Mouse (Mus musculus) kidney, postnatal 0 days (tissue): ENCODE measurements at regions not wholly inside any gene's neighbourhood (a gene's known extent, or its start where the extent isn't known, plus 50 kb on each side); places are given as distances from the start of the nearest gene placed in this dataset.

Experiments used
- ATAC-seq: fragments of 200-750 bp; cut with Nextera tagmentation; replicated peaks from 2 replicates; pipeline ENCODE4 v1.8.0; 2017; ENCODE audit warnings: low read depth, moderate number of reproducible peaks, moderate TSS enrichment, moderate library complexity; ENCODE audit not compliant: low FRiP score
- DNase-seq: peaks from one replicate; pipeline ENCODE4 v3.0.0-alpha.2; 2016; ENCODE audit warnings: low spot score
- H3K27ac ChIP-seq: fragments of 300-500 bp; sonication (generic); 2 replicates; pipeline ENCODE4 v1.5.1; 2014; ENCODE audit warnings: mild to moderate bottlenecking
- H3K27me3 ChIP-seq: fragments of 300-500 bp; sonication (generic); 2 replicates; pipeline ENCODE4 v1.6.1; 2014; ENCODE audit warnings: low read length, mixed read lengths; ENCODE audit not compliant: insufficient read depth
- H3K36me3 ChIP-seq: fragments of 300-500 bp; sonication (generic); 2 replicates; pipeline ENCODE4 v1.6.1; 2014; ENCODE audit warnings: low read length, mixed read lengths; ENCODE audit not compliant: insufficient read depth
- H3K4me1 ChIP-seq: fragments of 300-500 bp; sonication (generic); replicated peaks from 2 replicates; pipeline ENCODE4 v1.6.1; 2014; ENCODE audit warnings: antibody characterized with exemption, low read length, mixed read lengths; ENCODE audit not compliant: insufficient read depth
- H3K4me2 ChIP-seq: fragments of 300-500 bp; sonication (generic); 2 replicates; pipeline ENCODE4 v1.6.1; 2014; ENCODE audit warnings: mild to moderate bottlenecking, low read length, moderate library complexity, mixed read lengths
- H3K4me3 ChIP-seq: fragments of 300-500 bp; sonication (generic); replicated peaks from 2 replicates; pipeline ENCODE4 v1.5.1; 2014; ENCODE audit warnings: low read depth, low read length
- H3K9ac ChIP-seq: fragments of 300-500 bp; sonication (generic); 2 replicates; pipeline ENCODE4 v1.6.1; 2014; ENCODE audit warnings: low read depth, low read length
- H3K9me3 ChIP-seq: fragments of 300-500 bp; sonication (generic); replicated peaks from 2 replicates; pipeline ENCODE4 v1.6.1; 2016; ENCODE audit warnings: low read length, inconsistent platforms, mixed read lengths
- CTCF ChIP-seq: IDR thresholded peaks from 2 replicates; pipeline ENCODE4 v1.5.1; 2016; ENCODE audit warnings: antibody characterized with exemption, low read depth, mild to moderate bottlenecking, moderate library complexity
- WGBS: fragments of 180-500 bp; shearing (Covaris S2); extraction: QIAGEN DNeasy Blood & Tissue Kit; methylation state at CpG from one replicate; pipeline ENCODE4 v1.1.7; 2014; 5-methylcytosine and 5-hydroxymethylcytosine counted together

GRCm38 (mm10) chr12:27076107-27076738 lies 266.2 kb downstream of the Sox11 start:
- Histone ChIP-seq H3K36me3 (no peaks in the 10 kb centered on the region), H3K4me3 (no peak overlapping the region), H3K9ac (no peak overlapping the region), H3K4me2 (no peak overlapping the region), H3K27ac (no peak overlapping the region), H3K9me3 (no peaks in the 10 kb centered on the region), H3K4me1 (no peaks in the 10 kb centered on the region), H3K27me3 (no peaks in the 10 kb centered on the region)
- no peak for TF ChIP-seq CTCF
- ATAC-seq (no peak), DNase-seq (no peak)
- 60% methylated on average over 6 of the region's 6 CpGs for WGBS

- ATAC-seq (no peak), DNase-seq (no peak)
- Histone ChIP-seq H3K9me3 (no peaks in the 10 kb centered on the region), H3K27ac (no peak overlapping the region), H3K4me1 (peaks cover 4% of the 10 kb centered on the region; the same call in 1 of the 2 replicates), H3K36me3 (no peaks in the 10 kb centered on the region), H3K27me3 (no peaks in the 10 kb centered on the region), H3K4me2 (no peak overlapping the region), H3K9ac (no peak overlapping the region), H3K4me3 (no peak overlapping the region)
- TF ChIP-seq CTCF = no peak
- WGBS = 45% methylated on average over 9 of the region's 9 CpGs
Measured at GRCm38 (mm10) chr12:27065011-27065517, 277.3 kb downstream of the Sox11 start.

GRCm38 (mm10) chr12:27063518-27063917 lies 278.9 kb downstream of the Sox11 start:
- Histone ChIP-seq H3K27ac (no peak overlapping the region), H3K36me3 (no peaks in the 10 kb centered on the region), H3K9me3 (no peaks in the 10 kb centered on the region), H3K4me1 (peaks cover 4% of the 10 kb centered on the region; the same call in 1 of the 2 replicates), H3K9ac (no peak overlapping the region), H3K27me3 (no peaks in the 10 kb centered on the region), H3K4me2 (no peak overlapping the region), H3K4me3 (no peak overlapping the region)
- ATAC-seq (no peak), DNase-seq (no peak)
- 93% methylated on average over 4 of the region's 4 CpGs for WGBS
- TF ChIP-seq CTCF = no peak

- no peak overlapping the region for H3K4me3 ChIP-seq
- no peak for ATAC-seq
- H3K27ac ChIP-seq = no peak overlapping the region
- whole genome bisulfite sequencing = 69% methylated on average over 6 of the region's 6 CpGs
- no peaks in the 10 kb centered on the region for H3K36me3 ChIP-seq
- TF ChIP-seq CTCF = no peak
- H3K9ac ChIP-seq = no peak overlapping the region
- no peak for DNase-seq
- no peaks in the 10 kb centered on the region for H3K27me3 ChIP-seq
- H3K4me1 ChIP-seq = peaks cover 4% of the 10 kb centered on the region; the same call in 1 of the 2 replicates
- H3K4me2 ChIP-seq = no peak overlapping the region
- H3K9me3 ChIP-seq = no peaks in the 10 kb centered on the region
Measured at GRCm38 (mm10) chr12:27062511-27063264, 279.7 kb downstream of the Sox11 start.

GRCm38 (mm10) chr12:27062061-27062461 lies 280.3 kb downstream of the Sox11 start:
- no peaks in the 10 kb centered on the region for H3K9me3 ChIP-seq
- DNase-seq (peak; percentile 65), ATAC-seq (peak; percentile 54; the same call in 1 of the 2 replicates)
- TF ChIP-seq CTCF = no peak
- H3K4me2 ChIP-seq = peak overlapping the region; percentile 59
- no peaks in the 10 kb centered on the region for H3K27me3 ChIP-seq
- H3K4me1 ChIP-seq = peaks cover 4% of the 10 kb centered on the region; the same call in 1 of the 2 replicates
- H3K9ac ChIP-seq = no peak overlapping the region; the same call in 1 of the 2 replicates
- peak overlapping the region; percentile 21; the same call in 1 of the 2 replicates for H3K4me3 ChIP-seq
- WGBS = 3% methylated on average over 10 of the region's 10 CpGs
- H3K36me3 ChIP-seq = no peaks in the 10 kb centered on the region
- H3K27ac ChIP-seq = peak overlapping the region; percentile 19; the same call in 1 of the 2 replicates
